Mouse (Mus musculus): ENCODE results near the gene Trpm3.

DNA sequence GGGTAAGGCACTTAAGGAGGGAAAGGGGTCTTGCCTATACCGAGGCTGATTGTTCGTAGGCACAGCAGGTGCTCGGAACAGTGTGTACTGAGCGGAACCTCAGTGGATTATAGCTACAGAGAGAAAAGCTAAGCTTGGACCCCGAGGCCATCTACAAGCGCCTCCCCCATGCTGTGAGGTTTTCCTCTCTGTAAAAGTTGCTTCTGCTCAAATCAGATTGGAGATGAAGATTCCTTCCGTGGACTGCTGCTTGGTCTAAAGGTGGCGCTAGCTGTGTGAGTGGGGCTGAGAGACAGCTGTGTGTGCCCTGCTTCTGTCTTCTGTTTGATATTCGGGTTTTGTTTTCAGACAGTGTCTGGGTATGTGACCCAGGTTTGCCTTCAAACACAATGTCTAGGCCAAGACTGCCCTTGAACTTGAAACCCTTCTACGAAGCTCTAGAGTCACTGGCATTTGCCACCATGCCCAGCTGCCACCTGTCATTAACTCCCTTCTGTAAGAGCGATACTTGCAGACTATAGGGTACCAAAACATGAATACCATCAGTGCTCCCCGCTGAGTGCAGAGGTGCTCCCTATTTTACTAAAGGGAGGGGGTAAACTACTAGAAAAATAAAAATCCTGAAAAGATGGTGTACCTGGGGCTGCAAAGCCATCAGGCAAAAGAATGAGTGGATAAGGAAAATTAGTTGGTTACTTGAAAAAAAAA, 823.3 kb downstream of the Trpm3 start:
- TF ChIP-seq CTCF (IDR thresholded peaks at IDR 0.05; ENCODE audit: low read depth, low read length) (0 out of 2 replicates have a peak, but pooled peaks have one; percentile 2), POLR2A (IDR thresholded peaks at IDR 0.05; ENCODE audit: extremely low read depth, insufficient read depth, low read length) (no peak)

Data from liver, adult 2 months (tissue).